Mouse (Mus musculus) midbrain, embryonic 14.5 days (tissue): ENCODE data around the gene Phldb3. TPM values are rescaled to one million over a fixed set of nuclear protein-coding genes. Genes with fewer than 3 reads are reported as not detected.

Experiments used
- ATAC-seq: fragments of 200-750 bp; cut with Nextera tagmentation; 2 replicates; pipeline ENCODE4 v1.8.0; 2017; ENCODE audit warnings: moderate number of reproducible peaks, moderate library complexity; ENCODE audit not compliant: low FRiP score, low TSS enrichment
- DNase-seq: peaks from one replicate; pipeline ENCODE4 v3.0.0-alpha.2; 2015
- H3K27ac ChIP-seq: fragments of 300-500 bp; sonication (generic); replicated peaks from 2 replicates; pipeline ENCODE4 v1.5.1; 2014; ENCODE audit warnings: mild to moderate bottlenecking, low read depth, low read length, moderate library complexity
- H3K27me3 ChIP-seq: fragments of 300-500 bp; sonication (generic); 2 replicates; pipeline ENCODE4 v1.6.1; 2014; ENCODE audit warnings: low read length, control low read depth, mixed read lengths; ENCODE audit not compliant: control insufficient read depth, insufficient read depth
- H3K36me3 ChIP-seq: fragments of 300-500 bp; sonication (generic); 2 replicates; pipeline ENCODE4 v1.6.1; 2014; ENCODE audit warnings: low read length, control low read depth; ENCODE audit not compliant: control insufficient read depth, insufficient read depth
- H3K4me1 ChIP-seq: fragments of 300-500 bp; sonication (generic); 2 replicates; pipeline ENCODE4 v1.6.1; 2014; ENCODE audit warnings: mild to moderate bottlenecking, antibody characterized with exemption, low read length, control low read depth; ENCODE audit not compliant: control insufficient read depth, insufficient read depth
- H3K4me2 ChIP-seq: fragments of 300-500 bp; sonication (generic); 2 replicates; pipeline ENCODE4 v1.6.1; 2014; ENCODE audit warnings: mild to moderate bottlenecking, low read length, moderate library complexity
- H3K4me3 ChIP-seq: fragments of 300-500 bp; sonication (generic); replicated peaks from 2 replicates; pipeline ENCODE4 v1.5.1; 2014; ENCODE audit warnings: low read depth, low read length
- H3K9ac ChIP-seq: fragments of 300-500 bp; sonication (generic); replicated peaks from 2 replicates; pipeline ENCODE4 v1.6.1; 2014; ENCODE audit warnings: mild to moderate bottlenecking, low read length, moderate library complexity
- H3K9me3 ChIP-seq: fragments of 300-500 bp; sonication (generic); 2 replicates; pipeline ENCODE4 v1.6.1; 2016; ENCODE audit warnings: low read length, control low read depth, mixed read lengths; ENCODE audit not compliant: control insufficient read depth
- WGBS: fragments of 180-500 bp; shearing (Covaris S2); extraction: QIAGEN DNeasy Blood & Tissue Kit; methylation state at CpG from one replicate; pipeline ENCODE4 v1.1.7; 2014; 5-methylcytosine and 5-hydroxymethylcytosine counted together
- polyA plus RNA-seq: library from polyadenylated mRNA; unstranded; fragments of >200 nt; fragmentation: Nextera tagmentation; extraction: Ambion mirVana; gene quantifications from 2 replicates; pipeline ENCODE4 v1.2.1, GENCODE M21; 2014

Phldb3 gene
- polyA plus RNA-seq, 1 experiment from 2014 or later, result not detected

GRCm38 (mm10) chr7:24588336-24588735, 22.2 kb upstream of the Phldb3 start:
- H3K4me1 ChIP-seq, result peaks cover 5% of the 10 kb centered on the region; the same call in 1 of the 2 replicates
- H3K27me3 ChIP-seq, result peaks cover 18% of the 10 kb centered on the region; the same call in 1 of the 2 replicates
- H3K27ac ChIP-seq, result no peak overlapping the region
- H3K9ac ChIP-seq, result no peak overlapping the region
- ATAC-seq, result no peak
- WGBS, result 89% methylated on average over 13 of the region's 13 CpGs
- no peak overlapping the region for H3K4me3 ChIP-seq
- no peak for DNase-seq
- H3K36me3 ChIP-seq, result no peaks in the 10 kb centered on the region
- H3K9me3 ChIP-seq, result no peaks in the 10 kb centered on the region
- H3K4me2 ChIP-seq, result no peak overlapping the region

GRCm38 (mm10) chr7:24591735-24592134, 18.8 kb upstream of the Phldb3 start:
- no peak for DNase-seq
- Histone ChIP-seq H3K4me2 (no peak overlapping the region), H3K27me3 (peaks cover 7% of the 10 kb centered on the region; the same call in 1 of the 2 replicates), H3K36me3 (no peaks in the 10 kb centered on the region), H3K9ac (no peak overlapping the region), H3K9me3 (no peaks in the 10 kb centered on the region), H3K4me1 (peaks cover 8% of the 10 kb centered on the region; the same call in 1 of the 2 replicates), H3K4me3 (no peak overlapping the region), H3K27ac (no peak overlapping the region)
- 79% methylated on average over 5 of the region's 5 CpGs for WGBS
- no peak for ATAC-seq

- no peak for ATAC-seq
- Histone ChIP-seq H3K9me3 (no peaks in the 10 kb centered on the region), H3K9ac (no peak overlapping the region), H3K4me2 (no peak overlapping the region), H3K27me3 (peaks cover 5% of the 10 kb centered on the region; the same call in 1 of the 2 replicates), H3K27ac (no peak overlapping the region), H3K36me3 (no peaks in the 10 kb centered on the region), H3K4me1 (peaks cover 8% of the 10 kb centered on the region; the same call in 1 of the 2 replicates), H3K4me3 (no peak overlapping the region)
- DNase-seq, result no peak
- WGBS, result 68% methylated on average over 4 of the region's 4 CpGs
Measured at GRCm38 (mm10) chr7:24592163-24592562, 18.4 kb upstream of the Phldb3 start.

- Histone ChIP-seq H3K4me1 (peaks cover 8% of the 10 kb centered on the region; the same call in 1 of the 2 replicates), H3K36me3 (no peaks in the 10 kb centered on the region), H3K27me3 (peaks cover 5% of the 10 kb centered on the region; the same call in 1 of the 2 replicates), H3K9ac (no peak overlapping the region), H3K27ac (no peak overlapping the region), H3K4me2 (no peak overlapping the region; the same call in 1 of the 2 replicates), H3K4me3 (no peak overlapping the region), H3K9me3 (no peaks in the 10 kb centered on the region)
- 76% methylated on average over 6 of the region's 6 CpGs for WGBS
- DNase-seq, result peak; percentile 54
- no peak for ATAC-seq
Measured at GRCm38 (mm10) chr7:24592781-24593180, 17.8 kb upstream of the Phldb3 start.

- Histone ChIP-seq H3K4me2 (peak overlapping the region; percentile 74), H3K4me1 (peaks cover 8% of the 10 kb centered on the region; the same call in 1 of the 2 replicates), H3K27ac (no peak overlapping the region), H3K36me3 (no peaks in the 10 kb centered on the region), H3K27me3 (peaks cover 5% of the 10 kb centered on the region; the same call in 1 of the 2 replicates), H3K9me3 (no peaks in the 10 kb centered on the region), H3K4me3 (peak overlapping the region; percentile 61), H3K9ac (peak overlapping the region; percentile 68)
- ATAC-seq, result peak; percentile 84
- DNase-seq, result peak; percentile 83
- WGBS, result 2% methylated on average over 38 of the region's 39 CpGs
Measured at GRCm38 (mm10) chr7:24593621-24594308, 16.8 kb upstream of the Phldb3 start.

GRCm38 (mm10) chr7:24594309-24594803, 16.2 kb upstream of the Phldb3 start:
- ATAC-seq (no peak), DNase-seq (no peak)
- H3K27ac ChIP-seq, result no peak overlapping the region
- H3K4me3 ChIP-seq, result peak overlapping the region; percentile 61
- H3K36me3 ChIP-seq, result no peaks in the 10 kb centered on the region
- WGBS, result 3% methylated on average over 13 of the region's 13 CpGs
- H3K4me2 ChIP-seq, result peak overlapping the region; percentile 74
- no peaks in the 10 kb centered on the region for H3K9me3 ChIP-seq
- peak overlapping the region; percentile 68; the same call in 1 of the 2 replicates for H3K9ac ChIP-seq
- peaks cover 8% of the 10 kb centered on the region; the same call in 1 of the 2 replicates for H3K4me1 ChIP-seq
- peaks cover 5% of the 10 kb centered on the region; the same call in 1 of the 2 replicates for H3K27me3 ChIP-seq

- ATAC-seq, result no peak
- no peak overlapping the region for H3K27ac ChIP-seq
- 88% methylated on average over 2 of the region's 2 CpGs for WGBS
- no peak overlapping the region for H3K9ac ChIP-seq
- no peak for DNase-seq
- no peak overlapping the region for H3K4me3 ChIP-seq
- H3K36me3 ChIP-seq, result no peaks in the 10 kb centered on the region
- no peak overlapping the region for H3K4me2 ChIP-seq
- H3K27me3 ChIP-seq, result peaks cover 5% of the 10 kb centered on the region; the same call in 1 of the 2 replicates
- H3K9me3 ChIP-seq, result no peaks in the 10 kb centered on the region
- H3K4me1 ChIP-seq, result peaks cover 8% of the 10 kb centered on the region; the same call in 1 of the 2 replicates
Measured at GRCm38 (mm10) chr7:24595464-24595863, 15.1 kb upstream of the Phldb3 start.

- Histone ChIP-seq H3K4me1 (peaks cover 13% of the 10 kb centered on the region; the same call in 1 of the 2 replicates), H3K36me3 (no peaks in the 10 kb centered on the region), H3K9ac (no peak overlapping the region), H3K27ac (no peak overlapping the region), H3K4me3 (no peak overlapping the region), H3K4me2 (no peak overlapping the region), H3K27me3 (peaks cover 5% of the 10 kb centered on the region; the same call in 1 of the 2 replicates), H3K9me3 (no peaks in the 10 kb centered on the region)
- DNase-seq (no peak), ATAC-seq (no peak)
- WGBS, result 72% methylated on average over 4 of the region's 4 CpGs
Measured at GRCm38 (mm10) chr7:24598121-24598520, 12.4 kb upstream of the Phldb3 start.
